Comparison of ENCODE assay signal across 9 mouse cellular contexts in genomic region chr19:42425208-42425607, GRCm38 (mm10). TPM values are rescaled to one million over a fixed set of nuclear protein-coding genes. Genes with fewer than 3 reads are reported as not detected.
DNase-seq lines count a peak whose midpoint lies in the region.
"Had no signal": no experiment of that assay in that cellular context is flagged by ENCODE, and none has a peak within 500 bp of the region (broad histone marks: within the 10 kb centered on the region; RNA-seq: fewer than 3 reads in every experiment).

No protein-coding gene starts in this region.

- DNase-seq in heart, postnatal 10 days, result peak; percentile 11 to 40
- no peak for DNase-seq in heart, postnatal 36 days
- DNase-seq in thymus, postnatal 4 days, result peak; percentile 28
- no peak for DNase-seq in thymus, postnatal 25 days
- DNase-seq in kidney, postnatal 14 days, result peak; percentile 27
- no peak for DNase-seq in cerebellum, adult 11-12 months
- DNase-seq in layer of hippocampus, adult 9-10 months (ENCODE audit: low spot score), result no peak
- no peak for DNase-seq in heart, adult 8-10 months (ENCODE audit: low spot score)

- intact Hi-C loops in heart, postnatal 10 days (cut with DNase I), result loop anchor here (5.0 kb wide), 1 partner anchor 108 kb away; no protein-coding TSS in a partner anchor
- intact Hi-C loops in heart, postnatal 36 days (cut with DNase I), result loop anchor here (5.0 kb wide), 2 partner anchors 108 to 232 kb away; no protein-coding TSS in a partner anchor

RNA-seq across cellular contexts. Expression of gene Crtac1, which starts 6.4 kb away (rescaled TPM):
- total RNA-seq in heart, postnatal 10 days (2021), result under 1 TPM; 0.26 to 0.27 TPM
- not detected for total RNA-seq in heart, postnatal 36 days (2021)
- under 1 TPM in 2 of 4 experiments, not detected in 2; 0.09 to 0.60 TPM for total RNA-seq in heart, adult 8-10 months (2022)
- total RNA-seq: G1E had no signal

Comparison
In these comparisons a context has a peak if more than half of its experiments do, and no peak if none do; other contexts are left out.
1. DNase-seq: peak in heart, postnatal 10 days (2 of 2), thymus, postnatal 4 days (single experiment) and kidney, postnatal 14 days (single experiment); none in heart, postnatal 36 days (0 of 2), thymus, postnatal 25 days (single experiment), cerebellum, adult 11-12 months (single experiment), layer of hippocampus, adult 9-10 months (single experiment) and heart, adult 8-10 months (single experiment).